Mouse (Mus musculus): ENCODE measurements around the gene Rpl19.

Rpl19 gene

DNA sequence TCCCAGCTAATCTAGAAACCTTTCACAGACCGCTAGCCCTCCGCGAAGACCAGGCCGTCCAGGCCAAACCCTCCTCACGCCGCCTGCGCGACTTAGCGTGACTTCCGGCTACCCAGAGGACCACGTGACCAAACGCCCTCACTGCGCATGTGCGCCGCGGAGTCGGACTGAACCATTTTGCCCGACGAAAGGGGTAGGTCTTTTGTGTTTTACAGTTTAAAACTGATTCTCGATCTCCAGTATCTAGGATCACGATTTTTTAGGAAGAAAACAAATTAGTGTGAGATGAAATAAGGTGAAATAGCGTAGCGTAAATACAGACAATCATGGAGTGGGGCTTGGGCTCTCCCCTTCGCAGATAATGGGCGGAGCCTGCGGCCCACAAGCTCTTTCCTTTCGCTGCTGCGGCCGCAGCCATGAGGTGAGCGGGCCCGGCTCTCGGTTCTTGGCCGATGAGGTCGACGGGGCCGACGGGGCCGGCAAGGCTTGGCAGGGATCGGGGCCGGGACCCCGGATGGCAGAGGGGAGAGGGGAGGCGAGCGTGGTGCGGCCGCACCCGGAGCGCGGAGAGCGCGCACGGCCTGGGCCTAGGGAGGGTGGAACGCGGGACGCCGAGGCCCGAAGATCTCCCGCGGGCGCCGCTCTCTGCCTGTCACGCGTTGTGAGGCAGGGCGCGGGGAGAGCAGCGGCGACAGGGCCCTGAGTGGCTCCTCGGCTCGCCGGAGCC, at the start of gene Rpl19:
Rpl19 (plus strand) TSS at position 141 of the 727 bp plus-strand sequence.
- peak; percentile 91 for DNase-seq (ENCODE audit: low spot score)

DNA sequence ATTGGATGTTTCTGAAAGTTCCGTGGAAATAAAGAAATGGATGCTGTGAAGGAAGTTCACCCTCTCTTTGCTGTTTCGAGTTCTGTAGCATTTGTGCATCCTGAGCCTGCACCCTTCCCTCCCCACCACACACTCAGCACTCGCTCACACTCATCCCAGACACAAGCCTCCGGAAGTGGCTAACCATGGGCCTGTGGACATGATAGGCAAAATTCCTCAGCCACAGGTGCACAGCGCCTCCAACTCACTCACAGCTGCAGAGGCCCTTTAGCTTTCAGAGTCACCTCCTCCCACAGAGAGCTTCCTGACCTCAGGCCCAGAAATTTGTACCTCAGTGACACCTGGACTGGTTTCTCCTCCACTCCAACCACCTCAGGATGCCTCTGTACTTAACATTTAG, 48.7 kb upstream of the Rpl19 start:
- no peak for DNase-seq (ENCODE audit: low spot score)

DNA sequence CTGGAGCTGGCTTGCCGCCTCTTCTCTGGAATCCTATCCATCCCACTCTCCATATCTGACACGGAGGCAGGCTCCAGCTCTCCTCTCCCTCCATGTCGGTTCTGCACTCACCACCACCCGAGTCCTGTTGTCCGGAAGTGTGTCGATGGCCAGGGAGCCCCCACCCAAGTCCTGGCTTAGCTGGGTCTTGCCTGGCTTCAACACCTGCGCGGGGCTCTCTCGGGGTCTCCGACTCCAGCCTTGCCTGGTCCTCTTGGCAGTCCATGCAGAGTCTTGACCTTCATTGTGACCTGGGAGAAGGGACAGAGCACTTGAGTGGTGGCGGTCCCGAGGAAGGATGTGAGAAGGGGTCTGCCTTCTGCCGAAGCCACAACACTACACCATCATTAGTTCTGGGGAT, 48.1 kb upstream of the Rpl19 start:
- DNase-seq (ENCODE audit: low spot score): no peak

DNA sequence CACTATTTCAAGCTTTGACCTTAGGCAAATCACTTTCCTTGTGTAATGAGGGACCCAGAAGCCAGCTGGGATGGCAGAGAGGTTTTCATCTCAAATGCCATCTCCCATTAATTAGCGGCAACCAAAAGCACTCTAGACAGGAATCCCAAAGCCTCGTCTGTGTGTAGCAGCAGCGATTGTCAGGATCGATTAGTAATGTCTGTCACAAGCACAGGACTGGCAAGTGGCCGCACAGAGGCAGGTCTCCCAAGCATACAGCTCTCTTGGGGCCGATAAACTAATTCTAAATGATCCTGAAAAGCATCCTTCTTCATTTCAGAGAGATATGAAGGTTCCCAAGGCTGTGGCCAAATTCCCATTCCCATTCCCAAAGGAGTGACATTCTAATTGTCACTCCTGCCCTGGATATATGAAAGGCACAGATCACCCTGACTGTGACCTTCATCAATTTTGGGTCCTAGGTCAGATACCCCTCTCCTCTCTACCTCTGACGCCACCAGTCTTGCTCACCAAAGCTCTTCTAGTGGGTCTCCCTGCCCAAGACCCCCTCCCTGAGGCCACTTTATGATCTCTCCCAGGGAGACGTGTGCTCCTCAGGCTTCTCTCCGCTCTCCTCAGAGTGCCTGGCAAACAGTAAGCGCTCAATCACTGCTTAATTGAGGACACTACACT, 46.5 kb upstream of the Rpl19 start:
- no peak for DNase-seq (ENCODE audit: low spot score)

DNA sequence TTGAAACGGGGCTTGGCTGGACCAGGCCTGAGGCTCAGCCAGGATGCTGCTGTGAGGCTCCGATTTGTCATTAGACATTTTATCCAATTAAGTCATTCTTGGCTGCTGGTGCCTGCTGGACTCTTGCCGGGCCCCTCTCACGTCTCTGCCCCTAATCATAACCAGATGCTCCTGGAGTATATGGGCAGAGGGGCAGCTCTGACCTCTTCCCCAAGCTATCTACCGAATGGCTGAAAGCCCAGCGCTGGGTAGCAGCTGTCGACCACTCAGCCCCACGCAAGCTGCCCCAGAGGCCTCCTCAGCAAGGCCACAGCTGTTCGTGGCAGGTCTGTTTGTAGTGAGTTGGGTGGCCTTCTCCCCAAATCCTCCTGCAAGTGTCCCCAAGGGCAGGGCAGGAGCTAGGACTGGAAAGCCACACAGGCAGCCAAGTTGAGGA, 46.0 kb upstream of the Rpl19 start:
- DNase-seq (ENCODE audit: low spot score): peak; percentile 30

DNA sequence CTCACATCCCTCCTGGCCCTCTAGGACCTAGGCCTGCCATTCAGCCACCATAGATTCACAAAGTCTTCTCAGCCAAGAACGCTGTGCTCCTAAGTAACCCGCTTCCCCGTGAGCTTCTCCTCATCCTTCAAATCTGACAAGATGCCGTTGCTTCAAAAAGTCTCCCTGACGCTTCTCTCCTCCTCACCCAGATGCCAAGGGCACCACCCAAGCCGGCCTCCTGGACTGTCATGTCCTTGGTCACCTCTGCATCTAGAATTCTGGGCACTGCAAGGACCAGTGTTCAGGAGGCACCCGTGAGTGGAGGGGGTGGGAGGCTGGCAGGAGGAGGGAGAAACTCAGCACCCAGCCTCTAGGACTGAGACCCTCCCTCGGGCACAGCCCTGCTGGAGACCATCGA, 43.8 kb upstream of the Rpl19 start:
- DNase-seq (ENCODE audit: low spot score): no peak

DNA sequence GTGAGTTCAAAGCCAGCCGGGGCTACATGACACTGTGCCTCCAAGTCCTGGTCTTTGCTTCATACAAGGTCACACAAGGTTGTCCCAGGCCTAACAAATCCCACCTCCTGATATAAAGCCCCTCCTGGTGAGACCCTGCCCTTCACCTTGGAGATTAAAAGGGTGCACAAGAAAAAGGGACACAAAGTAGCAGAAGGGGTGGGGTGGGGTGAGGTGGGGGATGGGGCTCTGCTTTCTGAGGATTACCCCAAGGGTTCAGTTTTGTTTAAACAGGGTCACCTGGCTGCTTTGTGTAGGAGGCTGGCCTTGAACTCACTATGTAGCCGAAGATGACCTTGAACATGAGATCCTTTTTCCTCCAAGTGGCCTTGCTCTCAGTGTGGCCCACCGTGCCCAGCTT, 43.0 kb upstream of the Rpl19 start:
- no peak for DNase-seq (ENCODE audit: low spot score)

DNA sequence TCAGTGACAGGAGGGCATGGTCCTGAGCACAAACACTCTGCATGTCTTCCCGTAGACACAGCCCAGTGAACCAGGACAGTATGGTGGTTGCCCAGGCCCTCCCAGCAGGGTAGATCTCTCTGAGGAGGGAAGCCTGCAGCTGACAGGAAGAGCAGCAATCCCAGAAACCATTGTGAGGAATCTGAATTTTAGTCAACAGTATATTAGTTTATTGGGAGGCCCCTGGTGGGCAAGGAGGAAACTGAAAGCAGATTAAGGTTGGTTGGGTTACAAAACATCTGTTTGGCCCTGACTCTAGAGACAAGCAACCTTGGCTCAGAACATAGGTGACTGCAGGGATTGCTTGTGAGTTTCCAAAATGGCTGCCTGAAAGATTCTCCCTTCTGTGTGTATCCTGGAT, 42.5 kb upstream of the Rpl19 start:
- DNase-seq (ENCODE audit: low spot score): no peak

DNA sequence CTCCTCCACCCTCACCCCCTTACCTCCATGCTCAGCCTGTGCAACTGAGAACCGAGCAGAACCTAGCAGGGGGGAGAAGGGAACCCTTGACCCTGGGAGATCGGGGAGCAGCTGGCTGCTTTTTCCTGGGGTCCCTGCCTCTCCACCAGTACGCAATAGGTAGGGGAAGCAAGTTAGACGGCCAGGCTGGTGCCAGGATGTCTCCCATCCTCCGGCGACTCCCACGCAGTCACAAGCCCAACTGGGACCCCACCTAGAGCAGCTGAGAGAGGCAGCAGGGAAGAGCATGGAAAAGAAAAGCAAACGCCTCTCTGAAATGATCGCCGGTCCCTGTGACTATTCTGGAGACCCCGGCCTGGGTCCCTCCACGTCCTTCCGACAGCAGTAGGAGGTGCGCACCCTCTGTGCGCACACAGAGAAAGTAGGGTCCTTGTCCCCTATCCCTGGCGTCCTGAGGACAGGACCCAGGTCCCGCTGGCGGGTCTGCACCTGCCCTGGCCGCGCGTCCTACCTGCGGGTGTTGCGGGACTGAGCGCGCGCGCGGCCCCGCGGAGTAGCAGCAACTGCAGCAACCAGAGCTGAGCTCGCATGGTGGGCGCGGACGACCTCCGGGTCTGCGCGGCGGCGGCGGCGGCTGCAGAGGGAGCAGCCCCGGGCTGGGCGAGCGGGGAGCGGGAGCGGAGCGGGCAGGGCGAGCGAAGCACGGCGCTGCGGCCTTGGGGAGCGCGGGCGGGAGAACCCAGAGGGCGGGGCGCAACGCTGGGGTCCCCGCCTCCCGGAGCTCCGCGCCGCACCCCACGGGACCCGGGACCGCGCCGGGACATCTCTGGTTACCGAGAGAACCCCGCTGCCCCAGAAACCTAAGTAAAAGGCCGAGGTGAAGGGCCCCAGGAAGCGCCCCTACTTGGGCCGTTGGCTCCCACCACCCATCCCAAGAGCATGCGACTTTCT, 40.5 kb upstream of the Rpl19 start, which contains the start of gene Plxdc1:
Plxdc1 (minus strand) TSS at position 718 of the 951 bp plus-strand sequence.
- peak; percentile 71 for DNase-seq (ENCODE audit: low spot score)

DNA sequence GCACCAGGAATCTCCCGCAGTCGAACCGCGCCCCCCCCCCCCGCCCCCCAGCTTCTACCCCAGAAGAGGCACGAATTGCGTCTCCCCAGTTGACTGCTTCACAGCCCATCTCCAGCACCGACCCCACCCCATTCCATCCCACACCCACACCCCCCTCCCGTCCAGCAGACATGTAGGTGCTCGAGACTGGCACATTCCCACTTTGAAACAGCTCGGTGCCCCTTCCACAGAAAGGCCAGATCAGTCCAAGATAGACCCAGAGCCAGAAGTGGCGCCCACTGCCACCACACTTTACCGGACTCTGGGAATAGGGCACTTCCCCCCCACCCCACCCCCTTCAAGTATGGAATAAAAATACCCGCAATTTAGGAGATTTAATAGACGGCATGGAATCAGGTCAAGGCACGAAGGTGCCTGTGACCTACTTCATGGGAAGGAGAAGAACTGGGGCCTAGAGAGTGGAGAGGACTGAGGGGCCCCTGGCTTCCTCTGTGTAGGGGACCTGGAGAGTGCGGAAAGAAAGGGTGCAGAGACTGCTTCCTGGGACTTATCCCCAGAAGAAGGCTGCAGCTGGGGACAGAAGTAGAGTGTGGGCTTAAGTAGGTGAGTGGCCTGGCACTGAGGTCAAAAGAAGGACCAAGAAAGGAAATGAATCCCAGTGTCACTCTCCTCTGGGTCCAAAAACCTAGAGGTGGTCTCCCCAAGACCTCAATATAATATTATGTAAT, 39.6 kb upstream of the Rpl19 start:
- DNase-seq (ENCODE audit: low spot score): no peak

DNA sequence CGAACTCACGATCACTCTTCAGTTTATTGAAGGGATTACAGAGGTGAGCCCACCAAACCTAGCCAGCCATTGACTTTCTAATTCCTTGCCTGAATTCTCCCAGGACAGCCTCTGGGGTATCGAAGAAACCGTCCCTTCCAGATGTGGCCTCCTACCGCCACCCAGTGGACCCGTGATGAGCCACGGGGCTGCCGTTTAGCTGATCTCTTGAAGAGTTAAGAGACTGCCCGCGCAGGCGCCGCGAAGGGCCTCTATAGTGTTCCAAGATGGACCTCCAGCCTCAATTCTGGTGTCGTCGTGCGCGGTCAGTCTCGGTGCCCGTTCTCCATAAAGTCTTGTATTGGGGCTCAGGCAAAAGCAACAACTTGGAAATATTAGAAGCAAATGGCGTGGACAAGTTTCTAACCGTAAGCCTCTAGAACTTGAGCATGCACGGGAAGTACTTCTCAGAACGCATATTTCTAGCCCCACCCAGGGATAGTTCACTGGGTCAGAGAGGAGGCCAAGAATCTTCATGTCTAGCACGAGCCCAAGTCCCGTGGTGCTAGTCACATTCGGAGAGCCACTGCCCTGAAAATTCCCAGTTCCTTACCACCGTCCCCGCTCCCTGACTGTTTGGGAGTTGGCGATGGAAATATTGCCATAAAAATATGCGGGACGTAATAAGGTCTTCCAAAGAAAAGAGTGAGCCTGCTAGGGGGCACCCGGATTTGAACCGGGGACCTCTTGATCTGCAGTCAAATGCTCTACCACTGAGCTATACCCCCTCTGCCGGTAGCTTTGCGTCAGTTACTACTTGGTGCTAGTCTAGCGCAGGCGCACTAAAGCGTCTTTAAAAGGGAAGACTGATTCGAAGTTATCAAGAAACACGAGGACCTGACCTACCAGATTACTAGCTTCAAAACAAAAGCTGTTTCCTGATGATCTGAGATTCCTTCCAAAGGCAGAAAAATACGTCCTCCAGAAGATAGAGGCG, 38.7 kb upstream of the Rpl19 start:
- peak; percentile 92 for DNase-seq (ENCODE audit: low spot score)

DNA sequence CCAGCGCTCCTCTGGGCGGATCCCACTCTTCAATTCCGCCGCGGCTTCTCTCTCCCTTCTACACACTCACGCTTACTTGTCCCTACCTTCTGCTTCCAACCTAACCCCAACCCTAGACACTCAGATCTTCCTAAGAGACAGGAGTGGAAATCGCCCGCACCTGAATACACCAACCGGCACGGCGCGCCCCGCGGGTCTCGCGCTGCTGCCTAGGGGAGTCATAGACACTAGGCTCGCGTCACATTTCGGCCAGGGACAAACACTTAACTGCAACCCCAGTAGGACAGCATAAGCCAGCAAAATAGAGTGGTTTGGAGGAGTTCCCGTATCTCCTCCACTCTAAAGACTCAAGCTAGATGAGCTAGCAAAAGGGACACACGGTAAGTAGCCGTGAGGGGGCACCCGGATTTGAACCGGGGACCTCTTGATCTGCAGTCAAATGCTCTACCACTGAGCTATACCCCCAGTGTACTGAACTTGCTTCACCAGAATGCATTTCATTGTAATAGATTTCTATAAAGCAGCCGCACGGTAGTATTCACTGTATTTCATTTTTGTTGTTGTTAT, 37.9 kb upstream of the Rpl19 start:
- DNase-seq (ENCODE audit: low spot score): peak; percentile 85

DNA sequence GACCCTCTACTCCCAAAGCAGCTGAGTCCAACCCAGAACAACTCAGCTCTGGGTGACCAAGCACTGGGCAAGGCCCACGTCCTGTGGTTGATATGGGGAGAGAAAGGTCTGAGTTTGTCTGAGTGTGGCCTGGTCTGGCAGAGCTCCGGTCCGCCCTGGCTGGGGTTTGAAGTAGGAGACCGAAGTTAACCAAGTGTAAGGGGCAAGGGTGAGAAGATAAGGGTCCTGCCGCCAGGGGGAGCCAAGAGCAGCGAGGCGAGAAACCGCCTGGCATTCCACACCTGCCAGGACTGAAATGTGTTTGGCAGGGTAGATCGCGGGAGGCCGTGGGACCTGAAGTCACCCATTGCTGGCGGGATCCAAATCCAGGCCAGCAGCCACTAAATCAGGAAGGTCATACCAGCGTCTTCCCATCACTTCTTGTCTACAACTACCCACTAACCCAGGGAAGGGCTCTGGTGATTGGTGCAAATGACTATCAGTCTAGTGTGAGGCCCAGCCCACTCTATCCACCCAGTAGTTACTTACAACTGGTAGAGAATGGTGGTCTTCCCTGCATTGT, 31.9 kb upstream of the Rpl19 start:
- DNase-seq (ENCODE audit: low spot score): peak; percentile 80

DNA sequence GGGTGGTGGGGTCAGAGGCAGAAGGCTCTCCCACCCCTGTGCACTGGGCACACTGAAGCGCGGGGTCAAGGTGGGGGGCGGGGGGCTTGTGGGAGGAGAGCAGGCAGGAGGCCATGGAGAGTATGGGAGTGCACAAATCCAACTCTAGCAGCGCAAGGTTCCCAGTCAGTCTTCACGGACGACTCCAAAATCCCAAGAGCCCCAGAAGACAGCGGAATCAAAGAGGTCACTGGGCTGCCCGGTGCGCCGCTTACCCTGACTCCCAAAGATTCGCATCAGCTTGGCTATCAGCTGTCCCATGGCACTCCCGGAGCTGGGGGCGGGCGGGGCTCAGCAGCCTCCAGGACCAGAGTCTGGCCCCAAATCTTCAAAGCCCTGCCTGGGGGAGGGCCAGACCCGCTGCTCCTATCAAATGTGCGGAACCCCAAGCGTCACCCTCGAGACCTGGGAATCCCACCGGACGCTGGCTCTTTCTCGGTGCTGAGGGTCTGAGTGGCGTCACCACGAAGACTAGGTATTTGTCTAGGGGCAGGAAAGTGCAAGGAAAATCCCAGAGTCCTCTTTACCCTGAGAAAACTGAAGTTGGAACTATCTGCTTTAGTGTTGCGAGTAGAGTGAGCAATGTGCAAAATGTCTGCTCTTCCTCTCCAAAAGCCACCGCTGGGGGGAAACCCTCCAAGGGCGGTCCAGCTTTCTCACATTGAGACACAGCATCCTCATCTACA, 30.8 kb upstream of the Rpl19 start, which contains the start of gene Arl5c:
Arl5c (minus strand) TSS at position 618 of the 725 bp plus-strand sequence.
- DNase-seq (ENCODE audit: low spot score): peak; percentile 56

DNA sequence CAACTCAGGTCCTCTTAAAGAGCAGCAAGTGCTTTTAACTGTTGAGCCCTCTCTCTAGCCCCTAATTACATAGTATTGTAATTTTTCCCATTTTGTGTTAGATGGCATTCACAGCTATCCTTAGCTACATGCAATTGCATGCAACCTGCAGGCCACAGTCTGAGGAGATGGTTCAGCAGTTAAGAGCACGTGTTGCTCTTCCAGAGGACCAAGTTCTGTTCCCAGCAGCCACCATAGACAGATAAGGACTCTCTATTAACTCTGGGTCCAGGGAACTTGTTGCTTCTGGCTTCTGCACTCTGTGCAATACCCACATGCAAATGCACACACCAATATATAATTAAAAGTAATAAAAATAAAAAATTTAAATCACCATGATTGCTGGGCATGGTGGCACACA, 29.8 kb upstream of the Rpl19 start:
- DNase-seq (ENCODE audit: low spot score): no peak

DNA sequence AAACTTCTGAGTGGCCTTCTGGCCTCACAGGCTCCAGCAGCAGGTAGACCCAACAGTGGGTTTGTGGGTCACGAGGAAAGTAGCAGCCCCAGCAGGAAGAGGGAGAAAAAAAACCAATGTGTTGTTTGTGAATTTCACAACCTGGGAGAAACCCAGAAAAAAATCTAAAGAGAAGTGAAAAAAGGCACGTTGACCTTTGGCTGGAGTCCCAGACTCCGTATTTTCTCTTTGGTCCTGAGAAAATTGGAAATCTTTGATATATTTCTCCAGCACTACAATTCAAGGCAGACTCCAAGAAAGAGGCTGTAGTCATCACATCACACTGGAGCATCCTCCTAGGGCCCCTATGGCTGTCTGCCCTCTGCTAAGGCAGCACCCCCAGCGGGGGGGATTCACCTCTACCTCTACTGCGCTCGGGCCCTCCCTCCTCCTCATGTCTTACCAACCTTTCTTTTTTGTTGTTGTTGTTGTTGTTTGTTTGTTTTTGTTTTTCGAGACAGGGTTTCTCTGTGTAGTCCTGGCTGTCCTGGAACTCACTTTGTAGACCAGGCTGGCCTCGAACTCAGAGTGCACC, 29.0 kb upstream of the Rpl19 start:
- no peak for DNase-seq (ENCODE audit: low spot score)

DNA sequence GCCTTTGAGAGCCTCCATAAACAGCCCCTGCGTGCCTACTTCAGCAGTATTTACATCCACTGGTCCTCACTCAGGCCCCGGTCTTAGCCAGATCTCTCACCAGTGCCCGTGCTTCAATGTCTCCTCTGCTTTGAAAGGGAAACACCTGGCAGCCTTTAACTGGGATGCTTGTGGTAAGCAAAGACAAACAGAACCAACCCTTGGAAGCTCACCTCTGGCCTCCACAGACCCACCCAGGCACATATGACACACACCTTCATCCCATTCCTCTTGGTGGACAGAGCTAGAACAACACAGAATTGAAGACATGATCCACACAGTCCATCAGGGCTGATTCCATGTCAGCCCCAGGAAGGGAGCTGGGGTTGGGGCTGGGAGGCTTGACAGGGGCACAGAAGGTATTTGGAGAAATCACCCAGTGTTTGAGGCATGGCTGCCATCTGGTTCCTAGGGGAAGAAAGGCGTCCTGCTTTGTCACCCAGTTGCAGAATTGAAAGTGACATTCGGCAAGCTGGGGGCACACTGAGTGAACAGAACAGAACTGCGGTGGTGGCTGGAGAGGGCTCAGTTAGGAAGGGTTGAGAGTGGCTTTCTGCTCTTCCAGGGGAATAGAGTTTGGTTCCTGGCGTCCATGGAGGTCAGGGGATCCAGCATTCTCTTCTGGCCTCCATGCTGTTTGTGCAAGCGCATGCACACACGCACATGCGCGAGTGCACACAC, 28.3 kb upstream of the Rpl19 start:
- DNase-seq (ENCODE audit: low spot score): no peak
